Mouse (Mus musculus): ENCODE results near the gene Spop.
A peak's percentile ranks its signal among the peaks of the same experiment; 100 is the strongest.

DNA sequence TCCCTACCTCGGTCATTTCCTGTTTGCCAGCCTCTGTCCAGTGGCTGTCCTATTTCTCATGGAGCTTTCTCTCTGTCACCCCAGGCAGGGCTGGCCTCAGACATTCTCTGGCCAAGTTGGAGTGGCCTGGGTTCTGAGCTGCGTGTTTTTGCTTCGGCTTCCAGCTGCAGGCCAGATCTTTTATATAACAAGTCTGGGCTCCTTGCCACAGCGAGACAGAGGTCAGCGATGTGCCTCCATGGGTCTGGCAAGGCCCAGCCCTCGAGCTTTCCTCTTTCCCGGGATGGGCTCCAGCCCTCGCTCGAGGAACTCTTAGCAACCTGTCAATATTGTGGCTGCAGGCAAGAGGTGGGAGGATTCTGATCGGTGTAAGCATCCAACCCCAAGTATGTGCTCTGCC, 48.3 kb upstream of the Spop start:
- TF ChIP-seq CTCF (IDR thresholded peaks at IDR 0.05), result no peak
- TF ChIP-seq POLR2A (IDR thresholded peaks at IDR 0.05; ENCODE audit: insufficient read depth, low read depth, low read length), result 0 out of 2 replicates have a peak, but pooled peaks have one; percentile 25
- TF ChIP-seq EP300 (IDR thresholded peaks at IDR 0.05; ENCODE audit: insufficient read depth, low read depth, low read length), result peak; percentile 65; the same call in 1 of the 2 replicates

All from heart, adult 2 months (tissue).